ENCODE assay signal across 8 mouse cellular contexts in the genomic region with DNA sequence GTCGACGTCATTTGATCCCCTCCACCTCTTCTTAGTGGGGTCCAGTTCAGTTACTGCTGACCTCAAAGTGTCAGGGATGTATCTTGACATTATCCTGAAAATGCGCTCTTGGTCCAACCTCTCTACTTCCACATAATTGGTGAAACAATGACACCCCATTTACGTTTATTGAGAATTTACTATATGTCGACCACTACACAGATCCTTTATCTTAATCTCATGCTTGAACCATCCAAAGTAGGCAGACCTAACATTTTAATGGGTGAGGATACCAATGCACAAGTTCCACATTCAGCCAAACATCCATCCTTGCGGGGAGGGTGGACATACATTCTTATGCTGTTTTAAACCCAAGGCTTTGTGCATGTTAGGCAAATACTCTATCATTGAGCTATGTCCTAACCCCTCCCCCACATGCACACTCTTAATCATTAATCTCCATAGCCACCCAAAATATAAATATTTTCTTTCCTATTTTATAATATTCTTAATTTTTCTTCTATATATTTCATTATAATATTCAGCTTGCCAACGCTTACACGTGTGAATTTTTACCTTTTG. TPM values are rescaled to one million over a fixed set of nuclear protein-coding genes. Genes with fewer than 3 reads are reported as not detected.
DNase-seq lines count a peak whose midpoint lies in the region; ATAC-seq and TF ChIP-seq lines count a peak whose summit lies in the region.

No protein-coding gene starts in this region.

- H3K27me3 ChIP-seq in heart, embryonic 13.5 days (replicated peaks) = no peaks in the 10 kb centered on the region
- H3K27me3 ChIP-seq in hindbrain, embryonic 15.5 days = no peaks in the 10 kb centered on the region
- H3K27me3 ChIP-seq in midbrain, embryonic 12.5 days = no peaks in the 10 kb centered on the region
- no peaks in the 10 kb centered on the region for H3K27me3 ChIP-seq in thymus, adult 2 months (ENCODE audit: control insufficient read depth, insufficient read depth, low read length)

- H3K27ac ChIP-seq in heart, embryonic 13.5 days (replicated peaks) = peak overlapping the region; percentile 92; the same call in 1 of the 2 replicates
- H3K27ac ChIP-seq in bone marrow macrophage, adult 2 months (ENCODE audit: insufficient read depth, low read depth, low read length) = peak overlapping the region; percentile 23; the same call in 1 of the 2 replicates
- H3K27ac ChIP-seq in hindbrain, embryonic 15.5 days (replicated peaks) = peak overlapping the region; percentile 95
- no peak overlapping the region for H3K27ac ChIP-seq in midbrain, embryonic 12.5 days (replicated peaks)
- no peak overlapping the region for H3K27ac ChIP-seq in thymus, adult 2 months (ENCODE audit: control insufficient read depth, insufficient read depth, low read length)

- H3K9me3 ChIP-seq in heart, embryonic 13.5 days = no peaks in the 10 kb centered on the region
- no peaks in the 10 kb centered on the region for H3K9me3 ChIP-seq in hindbrain, embryonic 15.5 days
- no peaks in the 10 kb centered on the region for H3K9me3 ChIP-seq in midbrain, embryonic 12.5 days

- WGBS in heart, embryonic 13.5 days = 29% methylated on average over 8 of the region's 8 CpGs
- WGBS in hindbrain, embryonic 15.5 days = 37% methylated on average over 8 of the region's 8 CpGs
- 40% methylated on average over 8 of the region's 8 CpGs for WGBS in midbrain, embryonic 12.5 days
- WGBS in thymus, adult 2 months = 27% methylated on average over 8 of the region's 8 CpGs

- H3K4me1 ChIP-seq in heart, embryonic 13.5 days = peaks cover 14% of the 10 kb centered on the region
- peaks cover 14% of the 10 kb centered on the region for H3K4me1 ChIP-seq in bone marrow macrophage, adult 2 months (ENCODE audit: control insufficient read depth, insufficient read depth, low read length)
- H3K4me1 ChIP-seq in hindbrain, embryonic 15.5 days (replicated peaks) = peaks cover 14% of the 10 kb centered on the region
- 0 out of 2 replicates have a peak, but pooled peaks cover 4% of the 10 kb centered on the region for H3K4me1 ChIP-seq in midbrain, embryonic 12.5 days
- peaks cover 10% of the 10 kb centered on the region for H3K4me1 ChIP-seq in thymus, adult 2 months (replicated peaks; ENCODE audit: control insufficient read depth, insufficient read depth, low read length)

- DNase-seq in heart, postnatal 14 days = no peak
- no peak for DNase-seq in c-Kit-positive CD71-positive TER-119-positive erythroid progenitor cells, embryonic 14.5 days (ENCODE audit: low spot score)
- DNase-seq in thymus, adult 2 months = no peak
- no peak for DNase-seq in gastrocnemius, adult 18-20 months (ENCODE audit: low spot score)

- ATAC-seq in heart, embryonic 13.5 days (ENCODE audit: extremely low read depth, insufficient number of reproducible peaks, low FRiP score, low TSS enrichment) = no peak
- peak; percentile 70 for ATAC-seq in hindbrain, embryonic 15.5 days (ENCODE audit: low FRiP score, low read depth)
- ATAC-seq in midbrain, embryonic 12.5 days (ENCODE audit: low FRiP score, low read depth) = no peak; the same call in 1 of the 2 replicates

- no peak overlapping the region for H3K9ac ChIP-seq in heart, embryonic 13.5 days
- no peak overlapping the region for H3K9ac ChIP-seq in hindbrain, embryonic 15.5 days
- H3K9ac ChIP-seq in midbrain, embryonic 12.5 days (replicated peaks) = no peak overlapping the region

- H3K36me3 ChIP-seq in heart, embryonic 13.5 days = no peaks in the 10 kb centered on the region
- no peaks in the 10 kb centered on the region for H3K36me3 ChIP-seq in hindbrain, embryonic 15.5 days
- H3K36me3 ChIP-seq in midbrain, embryonic 12.5 days = no peaks in the 10 kb centered on the region
- H3K36me3 ChIP-seq in thymus, adult 2 months (ENCODE audit: control insufficient read depth, insufficient read depth, low read length) = no peaks in the 10 kb centered on the region

- intact Hi-C loops in heart, postnatal 14 days (cut with DNase I) = no loop called here

- peak overlapping the region; percentile 75 for H3K4me3 ChIP-seq in heart, embryonic 13.5 days
- H3K4me3 ChIP-seq in bone marrow macrophage, adult 2 months (ENCODE audit: insufficient read depth, low read length) = peak overlapping the region; percentile 95
- H3K4me3 ChIP-seq in hindbrain, embryonic 15.5 days = peak overlapping the region; percentile 68
- peak overlapping the region; percentile 67 for H3K4me3 ChIP-seq in midbrain, embryonic 12.5 days
- H3K4me3 ChIP-seq in thymus, adult 2 months (ENCODE audit: control insufficient read depth, insufficient read depth, low read length) = no peak overlapping the region; the same call in 1 of the 2 replicates

- H3K4me2 ChIP-seq in heart, embryonic 13.5 days = peak overlapping the region; percentile 59
- peak overlapping the region; percentile 44 for H3K4me2 ChIP-seq in hindbrain, embryonic 15.5 days
- peak overlapping the region; percentile 39 for H3K4me2 ChIP-seq in midbrain, embryonic 12.5 days (replicated peaks)

- no peak for TF ChIP-seq POLR2A in bone marrow macrophage, adult 2 months (IDR thresholded peaks at IDR 0.05; ENCODE audit: borderline replicate concordance, low read depth, low read length)
- TF ChIP-seq POLR2A in thymus, adult 2 months (IDR thresholded peaks at IDR 0.05; ENCODE audit: control insufficient read depth, extremely low read depth, insufficient read depth, low read length, poor library complexity) = no peak

- no peak for TF ChIP-seq CTCF in bone marrow macrophage, adult 2 months (IDR thresholded peaks at IDR 0.05; ENCODE audit: low read depth, low read length)
- TF ChIP-seq CTCF in thymus, adult 2 months (IDR thresholded peaks at IDR 0.05; ENCODE audit: borderline replicate concordance, control insufficient read depth, extremely low read depth, insufficient read depth, low read length, poor library complexity) = no peak

RNA-seq across cellular contexts. Expression of gene Atrx, which starts 0.4 kb away (rescaled TPM):
- 113 and 116 TPM in 2 replicates for polyA plus RNA-seq in heart, embryonic 13.5 days (2015; fragmentation: Nextera tagmentation; extraction: Ambion mirVana)
- total RNA-seq in heart, postnatal 14 days (2021) = 10 to 100 TPM; 94.6 to 99.4 TPM
- polyA plus RNA-seq in bone marrow macrophage, adult 2 months (2012; ENCODE audit: insufficient read depth, insufficient read length, missing spikeins) = 116 and 123 TPM in 2 replicates
- 218 and 230 TPM in 2 replicates for polyA plus RNA-seq in hindbrain, embryonic 15.5 days (2015; fragmentation: Nextera tagmentation; extraction: Ambion mirVana)
- polyA plus RNA-seq in midbrain, embryonic 12.5 days (2016; fragmentation: Nextera tagmentation; extraction: Ambion mirVana) = 235 and 239 TPM in 2 replicates
- 104 and 131 TPM in 2 replicates for polyA plus RNA-seq in thymus, adult 2 months (2012; rRNA removed)
- 10 to 100 TPM; 32.3 to 32.5 TPM for total RNA-seq in gastrocnemius, adult 18-20 months (2021)

Comparison
In these comparisons a context has a peak if more than half of its experiments do, and no peak if none do; other contexts are left out.
1. H3K27ac ChIP-seq: peak in heart, embryonic 13.5 days (single experiment), bone marrow macrophage, adult 2 months (single experiment) and hindbrain, embryonic 15.5 days (single experiment); none in midbrain, embryonic 12.5 days (single experiment) and thymus, adult 2 months (single experiment).
2. Peak in every context shown above with its lines, with median percentiles within 50 percentile points of each other: H3K4me2 ChIP-seq.